Mouse (Mus musculus) heart, embryonic 10.5 days (tissue): Measurements from ENCODE around the gene Katnal1. TPM values are rescaled to one million over a fixed set of nuclear protein-coding genes. Genes with fewer than 3 reads are reported as not detected.
A peak's percentile ranks its signal among the peaks of the same experiment; 100 is the strongest.

ENCODE experiments used
- DNase-seq: peaks from one replicate; pipeline ENCODE4 v3.0.0-alpha.2; 2017; ENCODE audit warnings: low spot score
- H3K27ac ChIP-seq: fragments of 300-500 bp; sonication (generic); 2 replicates; pipeline ENCODE4 v1.5.1; 2016; ENCODE audit warnings: mild to moderate bottlenecking
- H3K27me3 ChIP-seq: fragments of 300-500 bp; sonication (generic); 2 replicates; pipeline ENCODE4 v1.6.1; 2016; ENCODE audit warnings: mild to moderate bottlenecking; ENCODE audit not compliant: poor library complexity, insufficient read depth, severe bottlenecking
- H3K36me3 ChIP-seq: fragments of 300-500 bp; sonication (generic); 2 replicates; pipeline ENCODE4 v1.6.1; 2016; ENCODE audit warnings: mild to moderate bottlenecking, moderate library complexity
- H3K4me1 ChIP-seq: fragments of 300-500 bp; sonication (generic); 2 replicates; pipeline ENCODE4 v1.6.1; 2016; ENCODE audit warnings: mild to moderate bottlenecking
- H3K4me3 ChIP-seq: fragments of 300-500 bp; sonication (generic); 2 replicates; pipeline ENCODE4 v1.5.1; 2016; ENCODE audit warnings: mild to moderate bottlenecking, moderate library complexity
- H3K9me3 ChIP-seq: fragments of 300-500 bp; sonication (generic); 2 replicates; pipeline ENCODE4 v1.6.1; 2016; ENCODE audit warnings: mild to moderate bottlenecking, moderate library complexity
- WGBS: fragments of 180-500 bp; shearing (Covaris S2); methylation state at CpG from one replicate; pipeline ENCODE4 v1.1.7; 2016; 5-methylcytosine and 5-hydroxymethylcytosine counted together
- polyA plus RNA-seq: library from polyadenylated mRNA; unstranded; fragments of >200 nt; fragmentation: Nextera tagmentation; extraction: Ambion mirVana; gene quantifications from 2 replicates; pipeline ENCODE4 v1.2.1, GENCODE M21; 2016

The Katnal1 gene
- polyA plus RNA-seq, 1 experiment from 2014 or later: 17.5 TPM

GRCm38 (mm10) chr5:148888032-148888431 is 41.1 kb downstream of the Katnal1 start:
- Histone ChIP-seq H3K36me3 (peaks cover 70% of the 10 kb centered on the region), H3K9me3 (no peaks in the 10 kb centered on the region; the same call in 1 of the 2 replicates), H3K27ac (no peak overlapping the region), H3K27me3 (no peaks in the 10 kb centered on the region), H3K4me1 (peaks cover 7% of the 10 kb centered on the region), H3K4me3 (no peak overlapping the region)
- no peak for DNase-seq
- 84% methylated on average over 6 of the region's 6 CpGs for WGBS

- Histone ChIP-seq H3K36me3 (peaks cover 54% of the 10 kb centered on the region), H3K27ac (peak overlapping the region; percentile 82), H3K9me3 (no peaks in the 10 kb centered on the region; the same call in 1 of the 2 replicates), H3K27me3 (no peaks in the 10 kb centered on the region), H3K4me1 (peaks cover 7% of the 10 kb centered on the region), H3K4me3 (peak overlapping the region; percentile 43)
- 29% methylated on average over 22 of the region's 22 CpGs for WGBS
- DNase-seq: peak; percentile 90
These were observed 43.1 kb downstream of the Katnal1 start for GRCm38 (mm10) chr5:148885821-148886609.

GRCm38 (mm10) chr5:148883671-148884070 is 45.4 kb downstream of the Katnal1 start:
- Histone ChIP-seq H3K27ac (no peak overlapping the region), H3K9me3 (no peaks in the 10 kb centered on the region), H3K36me3 (peaks cover 43% of the 10 kb centered on the region), H3K27me3 (no peaks in the 10 kb centered on the region), H3K4me1 (peaks cover 7% of the 10 kb centered on the region), H3K4me3 (no peak overlapping the region)
- DNase-seq: no peak
- WGBS: 88% methylated on average over 8 of the region's 8 CpGs

GRCm38 (mm10) chr5:148879218-148879617 is 49.9 kb downstream of the Katnal1 start:
- no peak for DNase-seq
- Histone ChIP-seq H3K4me1 (no peaks in the 10 kb centered on the region), H3K9me3 (no peaks in the 10 kb centered on the region), H3K27me3 (no peaks in the 10 kb centered on the region), H3K27ac (no peak overlapping the region), H3K4me3 (no peak overlapping the region), H3K36me3 (peaks cover 54% of the 10 kb centered on the region)
- WGBS: 91% methylated on average over 6 of the region's 6 CpGs

- Histone ChIP-seq H3K27me3 (no peaks in the 10 kb centered on the region), H3K36me3 (peaks cover 45% of the 10 kb centered on the region)
These were observed 56.0 kb downstream of the Katnal1 start for GRCm38 (mm10) chr5:148873116-148873515.

GRCm38 (mm10) chr5:148869583-148869982 is 59.5 kb downstream of the Katnal1 start:
- Histone ChIP-seq H3K4me3 (no peak overlapping the region), H3K27me3 (no peaks in the 10 kb centered on the region)
- WGBS: 38% methylated on average over 3 of the region's 3 CpGs

More at GRCm38 (mm10) chr5:148873116-148873515, 56.0 kb downstream of the Katnal1 start:
- no peaks in the 10 kb centered on the region for H3K9me3 ChIP-seq
- H3K4me3 ChIP-seq: no peak overlapping the region
- H3K4me1 ChIP-seq: 0 out of 2 replicates have a peak, but pooled peaks cover 3% of the 10 kb centered on the region
- 0 out of 2 replicates have a peak overlapping the region, but pooled peaks have one; percentile 23 for H3K27ac ChIP-seq
- WGBS: 76% methylated on average over 8 of the region's 8 CpGs
- no peak for DNase-seq

GRCm38 (mm10) chr5:148867766-148868165 is 61.4 kb downstream of the Katnal1 start:
- 81% methylated on average over 6 of the region's 6 CpGs for WGBS
- Histone ChIP-seq H3K4me1 (peaks cover 3% of the 10 kb centered on the region; the same call in 1 of the 2 replicates), H3K9me3 (no peaks in the 10 kb centered on the region), H3K27ac (no peak overlapping the region), H3K36me3 (0 out of 2 replicates have a peak, but pooled peaks cover 4% of the 10 kb centered on the region), H3K27me3 (no peaks in the 10 kb centered on the region), H3K4me3 (no peak overlapping the region)
- no peak for DNase-seq

More at GRCm38 (mm10) chr5:148869583-148869982, 59.5 kb downstream of the Katnal1 start:
- peaks cover 6% of the 10 kb centered on the region; the same call in 1 of the 2 replicates for H3K4me1 ChIP-seq
- DNase-seq: no peak
- peaks cover 17% of the 10 kb centered on the region; the same call in 1 of the 2 replicates for H3K36me3 ChIP-seq
- H3K9me3 ChIP-seq: no peaks in the 10 kb centered on the region
- H3K27ac ChIP-seq: no peak overlapping the region

- H3K27ac ChIP-seq: no peak overlapping the region
- H3K27me3 ChIP-seq: no peaks in the 10 kb centered on the region
- peaks cover 5% of the 10 kb centered on the region; the same call in 1 of the 2 replicates for H3K4me1 ChIP-seq
- H3K4me3 ChIP-seq: no peak overlapping the region
- 0 out of 2 replicates have a peak, but pooled peaks cover 4% of the 10 kb centered on the region for H3K36me3 ChIP-seq
- no peak for DNase-seq
- H3K9me3 ChIP-seq: no peaks in the 10 kb centered on the region
- 77% methylated on average over 7 of the region's 7 CpGs for WGBS
These were observed 61.9 kb downstream of the Katnal1 start for GRCm38 (mm10) chr5:148867171-148867570.

- no peak for DNase-seq
- Histone ChIP-seq H3K27ac (no peak overlapping the region), H3K4me1 (peaks cover 5% of the 10 kb centered on the region; the same call in 1 of the 2 replicates), H3K27me3 (no peaks in the 10 kb centered on the region; the same call in 1 of the 2 replicates), H3K9me3 (no peaks in the 10 kb centered on the region), H3K4me3 (no peak overlapping the region), H3K36me3 (0 out of 2 replicates have a peak, but pooled peaks cover 4% of the 10 kb centered on the region)
- WGBS: 80% methylated on average over 10 of the region's 10 CpGs
These were observed 62.5 kb downstream of the Katnal1 start for GRCm38 (mm10) chr5:148866571-148866970.

- H3K36me3 ChIP-seq: no peaks in the 10 kb centered on the region
- no peaks in the 10 kb centered on the region; the same call in 1 of the 2 replicates for H3K27me3 ChIP-seq
- no peak overlapping the region for H3K27ac ChIP-seq
- WGBS: 69% methylated on average over 6 of the region's 6 CpGs
- no peak overlapping the region for H3K4me3 ChIP-seq
- peaks cover 5% of the 10 kb centered on the region; the same call in 1 of the 2 replicates for H3K4me1 ChIP-seq
- no peaks in the 10 kb centered on the region for H3K9me3 ChIP-seq
- DNase-seq: no peak
These were observed 65.7 kb downstream of the Katnal1 start for GRCm38 (mm10) chr5:148863409-148863808.

GRCm38 (mm10) chr5:148862853-148863252 is 66.3 kb downstream of the Katnal1 start:
- H3K27ac ChIP-seq: no peak overlapping the region
- 82% methylated on average over 10 of the region's 10 CpGs for WGBS
- DNase-seq: no peak
- peaks cover 5% of the 10 kb centered on the region; the same call in 1 of the 2 replicates for H3K4me1 ChIP-seq
- no peaks in the 10 kb centered on the region; the same call in 1 of the 2 replicates for H3K27me3 ChIP-seq
- H3K36me3 ChIP-seq: no peaks in the 10 kb centered on the region
- no peaks in the 10 kb centered on the region for H3K9me3 ChIP-seq
- H3K4me3 ChIP-seq: no peak overlapping the region

GRCm38 (mm10) chr5:148862136-148862535 is 67.0 kb downstream of the Katnal1 start:
- WGBS: 53% methylated on average over 8 of the region's 8 CpGs
- no peak for DNase-seq

GRCm38 (mm10) chr5:148857522-148857921 is 71.6 kb downstream of the Katnal1 start:
- no peak for DNase-seq

More at GRCm38 (mm10) chr5:148862136-148862535, 67.0 kb downstream of the Katnal1 start:
- no peaks in the 10 kb centered on the region for H3K36me3 ChIP-seq
- H3K9me3 ChIP-seq: no peaks in the 10 kb centered on the region
- no peak overlapping the region for H3K27ac ChIP-seq
- H3K4me3 ChIP-seq: no peak overlapping the region
- H3K27me3 ChIP-seq: no peaks in the 10 kb centered on the region; the same call in 1 of the 2 replicates
- peaks cover 2% of the 10 kb centered on the region; the same call in 1 of the 2 replicates for H3K4me1 ChIP-seq

More at GRCm38 (mm10) chr5:148857522-148857921, 71.6 kb downstream of the Katnal1 start:
- H3K27ac ChIP-seq: no peak overlapping the region
- H3K4me3 ChIP-seq: no peak overlapping the region
- 75% methylated on average over 3 of the region's 3 CpGs for WGBS
- no peaks in the 10 kb centered on the region for H3K9me3 ChIP-seq
- no peaks in the 10 kb centered on the region; the same call in 1 of the 2 replicates for H3K27me3 ChIP-seq
- no peaks in the 10 kb centered on the region for H3K4me1 ChIP-seq
- H3K36me3 ChIP-seq: no peaks in the 10 kb centered on the region
